18 mouse cellular contexts compared by ENCODE assay signal in genomic region chr7:35991141-35991540, GRCm38 (mm10).
DNase-seq lines count a peak whose midpoint lies in the region.
"Had no signal": no experiment of that assay in that cellular context is flagged by ENCODE, and none has a peak within 500 bp of the region (broad histone marks: within the 10 kb centered on the region; RNA-seq: fewer than 3 reads in every experiment).

No protein-coding gene starts in this region.

- H3K4me1 ChIP-seq in heart, embryonic 10.5 days, result no peaks in the 10 kb centered on the region
- H3K4me1 ChIP-seq: forebrain, embryonic 13.5 days had no signal

- H3K9me3 ChIP-seq in heart, embryonic 10.5 days, result no peaks in the 10 kb centered on the region
- H3K9me3 ChIP-seq: forebrain, embryonic 13.5 days had no signal

- H3K36me3 ChIP-seq in heart, embryonic 10.5 days, result no peaks in the 10 kb centered on the region

- WGBS in heart, embryonic 10.5 days, result 80% methylated on average over 5 of the region's 5 CpGs

- DNase-seq in heart, embryonic 10.5 days (ENCODE audit: low spot score), result peak; percentile 36
- no peak for DNase-seq in heart, postnatal 10 days
- peak; percentile 2 for DNase-seq in thymus, postnatal 25 days
- no peak for DNase-seq in thymus, postnatal 36 days
- DNase-seq in induced T-regulatory cell, adult 2 months (ENCODE audit: low read depth), result peak; percentile 48
- DNase-seq in left cerebral cortex, postnatal 4 days, result no peak
- no peak for DNase-seq in neural tube, embryonic 10.5 days (ENCODE audit: extremely low spot score, low spot score)
- DNase-seq: adrenal gland, postnatal 25 days; B cell, adult 2 months; cerebellum, adult 11-12 months; cerebellum, postnatal 25 days; gastrocnemius, postnatal 10 days; heart, adult 18-20 months; kidney, adult 2 months; kidney, postnatal 10 days; thymus, adult 18-20 months had no signal

- H3K4me3 ChIP-seq in heart, embryonic 10.5 days, result no peak overlapping the region
- H3K4me3 ChIP-seq: forebrain, embryonic 13.5 days had no signal

- no peak overlapping the region for H3K27ac ChIP-seq in heart, embryonic 10.5 days
- H3K27ac ChIP-seq: forebrain, embryonic 13.5 days; liver, embryonic 14.5 days had no signal

- intact Hi-C loops in heart, postnatal 10 days (cut with DNase I), result no loop called here
- intact Hi-C loops in left cerebral cortex, postnatal 4 days (cut with DNase I), result no loop called here

- no peaks in the 10 kb centered on the region for H3K27me3 ChIP-seq in heart, embryonic 10.5 days (ENCODE audit: insufficient read depth, poor library complexity, severe bottlenecking)
- H3K27me3 ChIP-seq: forebrain, embryonic 13.5 days had no signal

Comparison
In these comparisons a context has a peak if more than half of its experiments do, and no peak if none do; other contexts are left out.
1. DNase-seq: peak in heart, embryonic 10.5 days (single experiment), thymus, postnatal 25 days (single experiment) and induced T-regulatory cell, adult 2 months (single experiment); none in heart, postnatal 10 days (0 of 2), thymus, postnatal 36 days (0 of 2), left cerebral cortex, postnatal 4 days (single experiment) and neural tube, embryonic 10.5 days (single experiment).